Mouse (Mus musculus): ENCODE measurements around the gene Cel.

DNA sequence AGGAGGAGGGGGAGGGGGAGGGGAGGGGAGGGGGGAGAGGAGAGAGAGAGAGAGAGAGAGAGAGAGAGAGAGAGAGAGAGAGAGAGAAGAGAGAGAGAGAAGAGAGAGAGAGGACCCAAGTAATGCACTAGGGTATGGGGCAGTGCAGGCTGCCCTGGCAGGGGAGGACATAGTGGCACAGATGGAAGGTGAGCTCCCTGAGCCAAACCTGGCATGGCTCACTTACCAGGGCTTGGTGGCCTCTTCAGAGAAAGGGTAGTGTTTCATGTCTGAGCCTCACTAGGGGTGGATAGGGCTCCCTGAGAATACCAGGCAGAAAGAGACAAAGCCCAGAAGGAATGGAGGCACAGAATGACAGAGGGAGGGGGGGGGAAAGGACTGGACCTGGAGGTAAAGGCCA is 627 bp upstream of the Cel start:
- TF ChIP-seq CTCF (conservative IDR thresholded peaks at IDR 0.05 in 1 of 2, IDR thresholded peaks at IDR 0.05 in 1 of 2; ENCODE audit: low read depth in 2 of 2, low read length in 2 of 2) (no peak), E2F4 (IDR thresholded peaks at IDR 0.05; ENCODE audit: insufficient replicate concordance, low read depth, low read length) (no peak), KAT2A (IDR thresholded peaks at IDR 0.05; ENCODE audit: insufficient replicate concordance, low read length) (no peak), NRF1 (IDR thresholded peaks at IDR 0.05; ENCODE audit: low read depth, low read length) (no peak), UBTF (IDR thresholded peaks at IDR 0.05; ENCODE audit: low read depth, low read length) (no peak), TCF12 (IDR thresholded peaks at IDR 0.05; ENCODE audit: low read depth, low read length) (no peak), POLR2A (IDR thresholded peaks at IDR 0.05; ENCODE audit: low read depth, low read length) (no peak), EP300 (IDR thresholded peaks at IDR 0.05; ENCODE audit: low read length) (no peak), MAX (IDR thresholded peaks at IDR 0.05; ENCODE audit: low read length) (no peak)

Data from CH12.LX (cell line).